Mouse (Mus musculus) limb, embryonic 15.5 days (tissue): ENCODE measurements around the gene Lrp1. TPM values are rescaled to one million over a fixed set of nuclear protein-coding genes. Genes with fewer than 3 reads are reported as not detected.

Experiments
- ATAC-seq: fragments of 200-750 bp; cut with Nextera tagmentation; 2 replicates; pipeline ENCODE4 v1.8.0; 2017; ENCODE audit warnings: low read depth, moderate TSS enrichment; ENCODE audit not compliant: insufficient number of reproducible peaks, low FRiP score, low TSS enrichment
- H3K27ac ChIP-seq: fragments of 300-500 bp; sonication (generic); 2 replicates; pipeline ENCODE4 v1.5.1; 2015; ENCODE audit warnings: moderate library complexity, mild to moderate bottlenecking, inconsistent platforms
- H3K27me3 ChIP-seq: fragments of 300-500 bp; sonication (generic); 2 replicates; pipeline ENCODE4 v1.6.1; 2015; ENCODE audit warnings: inconsistent platforms
- H3K36me3 ChIP-seq: fragments of 300-500 bp; sonication (generic); 2 replicates; pipeline ENCODE4 v1.6.1; 2015; ENCODE audit warnings: inconsistent platforms
- H3K4me1 ChIP-seq: fragments of 300-500 bp; sonication (generic); 2 replicates; pipeline ENCODE4 v1.6.1; 2015; ENCODE audit warnings: inconsistent platforms
- H3K4me2 ChIP-seq: fragments of 300-500 bp; sonication (generic); 2 replicates; pipeline ENCODE4 v1.6.1; 2015; ENCODE audit warnings: mild to moderate bottlenecking, inconsistent platforms
- H3K4me3 ChIP-seq: fragments of 300-500 bp; sonication (generic); 2 replicates; pipeline ENCODE4 v1.5.1; 2015; ENCODE audit warnings: mild to moderate bottlenecking, inconsistent platforms
- H3K9ac ChIP-seq: fragments of 300-500 bp; sonication (generic); 2 replicates; pipeline ENCODE4 v1.6.1; 2015; ENCODE audit warnings: inconsistent platforms
- H3K9me3 ChIP-seq: fragments of 300-500 bp; sonication (generic); 2 replicates; pipeline ENCODE4 v1.6.1; 2016; ENCODE audit warnings: inconsistent platforms
- WGBS: fragments of 180-500 bp; shearing (Covaris S2); methylation state at CpG from one replicate; pipeline ENCODE4 v1.1.7; 2015; 5-methylcytosine and 5-hydroxymethylcytosine counted together
- polyA plus RNA-seq: library from polyadenylated mRNA; unstranded; fragments of >200 nt; fragmentation: Nextera tagmentation; extraction: Ambion mirVana; gene quantifications from 2 replicates; pipeline ENCODE4 v1.2.1, GENCODE M21; 2015

Gene Lrp1
- polyA plus RNA-seq, 1 experiment from 2014 or later = 146 TPM

DNA sequence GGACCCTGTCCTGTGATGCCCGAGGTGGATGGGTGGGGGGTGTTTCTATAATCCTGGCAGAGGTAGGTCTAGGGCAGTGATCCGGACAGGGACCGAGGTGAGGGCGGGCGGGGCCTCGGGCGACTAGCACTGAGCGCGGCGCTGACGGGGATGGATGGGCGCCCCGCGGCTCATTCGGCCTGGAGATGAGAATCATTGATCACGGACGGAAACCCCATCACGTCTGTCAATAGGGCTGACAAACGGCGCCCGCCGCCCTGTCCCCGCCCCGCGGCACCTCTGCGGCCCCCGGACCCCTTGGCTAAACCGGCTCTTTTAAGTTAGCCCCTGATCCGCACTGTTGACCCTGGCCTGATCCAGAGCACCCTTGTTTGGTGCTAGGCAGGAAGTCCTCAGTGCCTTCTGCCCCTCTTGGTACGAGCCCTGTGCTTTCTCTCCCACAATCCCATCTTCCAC is 86.0 kb downstream of the Lrp1 start:
- ATAC-seq = no peak
- Histone ChIP-seq H3K4me1 (peaks cover 57% of the 10 kb centered on the region), H3K9ac (no peak overlapping the region), H3K4me3 (peak overlapping the region; percentile 46), H3K4me2 (peak overlapping the region; percentile 83), H3K27me3 (peaks cover 67% of the 10 kb centered on the region), H3K36me3 (peaks cover 16% of the 10 kb centered on the region), H3K9me3 (no peaks in the 10 kb centered on the region), H3K27ac (no peak overlapping the region)
- WGBS = 1% methylated on average over 24 of the region's 30 CpGs

- H3K4me3 ChIP-seq = peak within 1 kb of the TSS; percentile 46
- peak within 1 kb of the TSS; percentile 83 for H3K4me2 ChIP-seq
- H3K4me1 ChIP-seq = peaks cover 63% of the 10 kb centered on the region
- no peak for ATAC-seq
- H3K27me3 ChIP-seq = peaks cover 74% of the 10 kb centered on the region
- under 1% methylated on average over 63 of the region's 78 CpGs for WGBS
- peaks cover 9% of the 10 kb centered on the region for H3K36me3 ChIP-seq
- no peaks in the 10 kb centered on the region for H3K9me3 ChIP-seq
- peak within 1 kb of the TSS; percentile 10; the same call in 1 of the 2 replicates for H3K9ac ChIP-seq
- H3K27ac ChIP-seq = no peak within 1 kb of the TSS
Observed at GRCm38 (mm10) chr10:127534036-127534928, 86.7 kb downstream of the Lrp1 start, which contains the start of gene Nxph4. TSS of gene Nxph4 (minus strand) at chr10:127534559.

DNA sequence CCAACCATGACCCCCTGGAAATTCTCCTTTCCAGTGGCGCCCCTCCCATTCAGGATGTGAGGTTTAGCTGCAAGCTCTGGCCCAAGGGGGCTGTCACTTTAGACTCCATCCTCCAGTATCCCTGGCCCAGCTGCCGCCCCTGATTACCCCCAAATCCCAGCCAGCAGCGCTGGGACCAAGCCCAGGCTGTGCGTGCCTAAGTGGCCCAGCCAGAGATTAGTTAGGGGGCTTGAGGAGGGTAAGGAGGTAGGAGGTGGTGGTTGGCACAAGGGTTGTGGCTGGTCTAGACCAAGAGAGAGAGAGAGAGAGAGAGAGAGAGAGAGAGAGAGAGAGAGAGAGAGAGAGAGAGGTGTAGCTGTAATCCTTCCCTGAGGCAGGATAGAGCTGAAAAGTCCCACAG is 89.4 kb downstream of the Lrp1 start:
- Histone ChIP-seq H3K4me1 (peaks cover 86% of the 10 kb centered on the region), H3K4me2 (peak overlapping the region; percentile 44), H3K4me3 (peak overlapping the region; percentile 25), H3K27ac (0 out of 2 replicates have a peak overlapping the region, but pooled peaks have one; percentile 43), H3K9ac (no peak overlapping the region), H3K27me3 (peaks cover 96% of the 10 kb centered on the region), H3K36me3 (no peaks in the 10 kb centered on the region), H3K9me3 (no peaks in the 10 kb centered on the region)
- 9% methylated on average over 4 of the region's 4 CpGs for WGBS
- ATAC-seq = no peak

DNA sequence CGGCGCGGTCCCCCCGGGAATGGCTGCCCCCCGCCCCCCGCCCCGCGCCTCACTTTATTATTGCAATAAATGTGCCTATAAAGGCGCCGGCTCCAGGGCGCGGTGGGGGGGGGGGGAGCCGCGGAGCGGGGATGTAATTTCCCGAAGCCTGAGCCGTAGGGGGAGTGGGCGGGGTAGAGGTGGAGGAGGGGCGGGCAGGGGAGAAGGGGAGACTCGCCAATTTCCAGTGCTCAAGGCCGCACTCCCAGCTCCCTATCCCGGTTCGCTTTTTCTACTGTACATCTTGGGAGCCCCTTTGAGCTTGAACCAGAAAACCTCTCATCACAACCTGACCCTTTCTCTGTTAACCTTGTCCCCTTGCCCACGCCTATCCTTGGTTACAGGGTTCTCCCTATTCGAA is 90.0 kb downstream of the Lrp1 start:
- Histone ChIP-seq H3K27ac (no peak overlapping the region), H3K4me2 (peak overlapping the region; percentile 44), H3K4me1 (peaks cover 92% of the 10 kb centered on the region), H3K9me3 (no peaks in the 10 kb centered on the region), H3K9ac (no peak overlapping the region), H3K4me3 (peak overlapping the region; percentile 25), H3K27me3 (peaks cover 96% of the 10 kb centered on the region), H3K36me3 (no peaks in the 10 kb centered on the region)
- WGBS = 3% methylated on average over 14 of the region's 25 CpGs
- ATAC-seq = no peak

GRCm38 (mm10) chr10:127527481-127527880 is 93.5 kb downstream of the Lrp1 start:
- Histone ChIP-seq H3K4me3 (peak overlapping the region; percentile 7; the same call in 1 of the 2 replicates), H3K4me1 (peaks cover 82% of the 10 kb centered on the region), H3K27me3 (peaks cover 84% of the 10 kb centered on the region), H3K4me2 (no peak overlapping the region), H3K9me3 (no peaks in the 10 kb centered on the region), H3K9ac (no peak overlapping the region), H3K36me3 (no peaks in the 10 kb centered on the region), H3K27ac (no peak overlapping the region)
- 23% methylated on average over 17 of the region's 17 CpGs for WGBS
- no peak for ATAC-seq

GRCm38 (mm10) chr10:127526681-127527080 is 94.3 kb downstream of the Lrp1 start:
- peaks cover 75% of the 10 kb centered on the region for H3K4me1 ChIP-seq
- no peaks in the 10 kb centered on the region for H3K9me3 ChIP-seq
- peak overlapping the region; percentile 31 for H3K4me3 ChIP-seq
- no peak overlapping the region for H3K9ac ChIP-seq
- 4% methylated on average over 26 of the region's 26 CpGs for WGBS
- H3K27ac ChIP-seq = no peak overlapping the region
- ATAC-seq = no peak
- peak overlapping the region; percentile 42 for H3K4me2 ChIP-seq
- peaks cover 78% of the 10 kb centered on the region for H3K27me3 ChIP-seq
- no peaks in the 10 kb centered on the region for H3K36me3 ChIP-seq

DNA sequence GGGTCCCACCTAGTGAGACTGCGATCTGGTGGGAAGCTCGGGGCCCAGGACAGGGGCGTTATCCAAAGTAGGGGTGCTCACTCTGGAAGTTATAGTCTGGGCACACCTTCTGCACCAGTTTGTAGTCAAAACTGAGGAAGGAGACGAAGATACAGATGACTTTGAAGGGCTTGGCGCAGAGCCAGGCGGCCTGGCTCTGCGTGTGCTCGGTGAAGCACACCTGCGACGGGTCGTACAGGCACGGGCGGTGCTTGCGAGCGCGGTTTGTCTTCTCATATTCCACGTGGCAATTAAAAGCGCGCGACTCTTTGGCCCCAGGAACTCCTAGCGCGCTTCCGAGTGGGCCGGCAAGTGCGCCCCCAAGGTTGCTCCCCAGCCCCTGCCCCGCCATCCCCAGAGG is 94.9 kb downstream of the Lrp1 start:
- WGBS = 4% methylated on average over 26 of the region's 26 CpGs
- Histone ChIP-seq H3K4me3 (peak overlapping the region; percentile 31), H3K9me3 (no peaks in the 10 kb centered on the region), H3K4me2 (peak overlapping the region; percentile 42), H3K4me1 (peaks cover 75% of the 10 kb centered on the region), H3K9ac (no peak overlapping the region), H3K27me3 (peaks cover 73% of the 10 kb centered on the region), H3K36me3 (no peaks in the 10 kb centered on the region), H3K27ac (no peak overlapping the region)
- ATAC-seq = no peak

DNA sequence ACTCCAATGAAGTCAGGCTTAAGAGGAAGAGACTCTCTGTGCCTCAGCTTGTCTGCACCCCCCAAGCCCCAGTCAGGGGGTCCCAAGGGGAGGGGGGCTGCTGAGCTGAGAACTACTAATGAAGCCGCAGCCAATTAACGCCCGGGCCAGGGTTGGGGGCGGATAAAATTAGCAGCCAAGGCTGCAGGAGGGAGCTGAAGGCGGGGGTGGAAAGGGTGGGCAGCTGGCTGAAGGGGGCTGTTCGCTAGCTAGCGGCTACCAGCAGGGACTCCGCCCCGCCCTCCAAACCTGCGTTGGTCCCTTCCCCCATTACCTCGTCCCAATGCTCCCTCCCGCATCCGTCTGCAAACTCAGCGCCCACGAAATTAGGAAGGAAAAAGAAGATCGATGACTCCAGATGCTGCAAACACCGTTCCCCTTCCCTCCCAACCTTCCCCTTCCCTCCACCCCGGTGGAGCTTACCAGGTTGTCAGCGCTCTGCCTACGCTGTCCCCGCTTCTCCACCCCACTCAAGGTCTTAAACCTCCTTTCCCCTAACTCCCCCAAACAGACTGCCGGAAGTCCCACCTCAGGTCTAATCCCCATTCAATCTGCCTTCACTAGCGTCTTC is 96.2 kb downstream of the Lrp1 start:
- ATAC-seq = no peak
- no peaks in the 10 kb centered on the region for H3K9me3 ChIP-seq
- H3K4me2 ChIP-seq = peak overlapping the region; percentile 21; the same call in 1 of the 2 replicates
- no peak overlapping the region for H3K27ac ChIP-seq
- peaks cover 10% of the 10 kb centered on the region for H3K36me3 ChIP-seq
- WGBS = 4% methylated on average over 23 of the region's 23 CpGs
- H3K4me3 ChIP-seq = no peak overlapping the region
- peaks cover 60% of the 10 kb centered on the region for H3K27me3 ChIP-seq
- peaks cover 71% of the 10 kb centered on the region for H3K4me1 ChIP-seq
- no peak overlapping the region for H3K9ac ChIP-seq

- peaks cover 35% of the 10 kb centered on the region for H3K27me3 ChIP-seq
- peak within 1 kb of the TSS; percentile 39 for H3K9ac ChIP-seq
- H3K4me3 ChIP-seq = peak within 1 kb of the TSS; percentile 58
- peaks cover 34% of the 10 kb centered on the region for H3K36me3 ChIP-seq
- peak; percentile 22; the same call in 1 of the 2 replicates for ATAC-seq
- peak within 1 kb of the TSS; percentile 47; the same call in 1 of the 2 replicates for H3K27ac ChIP-seq
- peak within 1 kb of the TSS; percentile 77 for H3K4me2 ChIP-seq
- H3K9me3 ChIP-seq = no peaks in the 10 kb centered on the region
- WGBS = under 1% methylated on average over 21 of the region's 21 CpGs
- peaks cover 50% of the 10 kb centered on the region for H3K4me1 ChIP-seq
Observed at GRCm38 (mm10) chr10:127522088-127522581, 98.8 kb downstream of the Lrp1 start, which contains the start of gene Shmt2. TSS of gene Shmt2 (minus strand) at chr10:127522444.

GRCm38 (mm10) chr10:127521611-127522080 is 99.3 kb downstream of the Lrp1 start:
- Histone ChIP-seq H3K27ac (no peak overlapping the region), H3K4me3 (peak overlapping the region; percentile 58), H3K27me3 (peaks cover 30% of the 10 kb centered on the region), H3K9me3 (no peaks in the 10 kb centered on the region), H3K9ac (peak overlapping the region; percentile 39), H3K36me3 (peaks cover 36% of the 10 kb centered on the region), H3K4me1 (peaks cover 50% of the 10 kb centered on the region), H3K4me2 (peak overlapping the region; percentile 77)
- no peak for ATAC-seq
- WGBS = 9% methylated on average over 12 of the region's 12 CpGs

GRCm38 (mm10) chr10:127520714-127521357 is 100.1 kb downstream of the Lrp1 start:
- peak overlapping the region; percentile 77 for H3K4me2 ChIP-seq
- H3K9me3 ChIP-seq = no peaks in the 10 kb centered on the region
- peaks cover 23% of the 10 kb centered on the region for H3K27me3 ChIP-seq
- H3K4me3 ChIP-seq = peak overlapping the region; percentile 58
- H3K27ac ChIP-seq = no peak overlapping the region
- H3K4me1 ChIP-seq = peaks cover 50% of the 10 kb centered on the region
- H3K36me3 ChIP-seq = peaks cover 36% of the 10 kb centered on the region
- WGBS = 84% methylated on average over 20 of the region's 20 CpGs
- no peak overlapping the region for H3K9ac ChIP-seq
- no peak for ATAC-seq
